In genomic region chr16:93818691-93819324, GRCm38 (mm10) we compare ENCODE assay signal across 10 mouse cellular contexts. TPM values are rescaled to one million over a fixed set of nuclear protein-coding genes. Genes with fewer than 3 reads are reported as not detected.
A peak's percentile ranks its signal among the peaks of the same experiment; 100 is the strongest.
DNase-seq lines count a peak whose midpoint lies in the region; ATAC-seq and TF ChIP-seq lines count a peak whose summit lies in the region.
"Had no signal": no experiment of that assay in that cellular context is flagged by ENCODE, and none has a peak within 500 bp of the region (broad histone marks: within the 10 kb centered on the region; RNA-seq: fewer than 3 reads in every experiment).

No protein-coding gene starts in this region.

- H3K27ac ChIP-seq in layer of hippocampus, adult 2 months: 0 out of 2 replicates have a peak overlapping the region, but pooled peaks have one; percentile 14
- no peak overlapping the region for H3K27ac ChIP-seq in limb, embryonic 13.5 days
- H3K27ac ChIP-seq in neural tube, embryonic 14.5 days (ENCODE audit: low read depth, low read length): no peak overlapping the region
- H3K27ac ChIP-seq: heart, embryonic 15.5 days had no signal

- peaks cover 22% of the 10 kb centered on the region; the same call in 1 of the 2 replicates for H3K4me1 ChIP-seq in limb, embryonic 13.5 days
- no peaks in the 10 kb centered on the region for H3K4me1 ChIP-seq in neural tube, embryonic 14.5 days (ENCODE audit: control insufficient read depth, insufficient read depth, low read length)

- intact Hi-C loops in left cerebral cortex, postnatal 4 days (cut with DNase I): no loop called here

- 0 out of 2 replicates have a peak overlapping the region, but pooled peaks have one; percentile 9 for H3K4me2 ChIP-seq in limb, embryonic 13.5 days (replicated peaks)
- H3K4me2 ChIP-seq in neural tube, embryonic 14.5 days (ENCODE audit: low read depth, low read length): no peak overlapping the region
- H3K4me2 ChIP-seq: heart, embryonic 15.5 days had no signal

- no peak overlapping the region for H3K4me3 ChIP-seq in layer of hippocampus, adult 2 months
- H3K4me3 ChIP-seq in limb, embryonic 13.5 days: no peak overlapping the region
- no peak overlapping the region for H3K4me3 ChIP-seq in neural tube, embryonic 14.5 days (ENCODE audit: low read depth, low read length)
- H3K4me3 ChIP-seq: heart, embryonic 15.5 days had no signal

- H3K9me3 ChIP-seq in limb, embryonic 13.5 days: 0 out of 2 replicates have a peak, but pooled peaks cover 5% of the 10 kb centered on the region
- H3K9me3 ChIP-seq in neural tube, embryonic 14.5 days (ENCODE audit: control insufficient read depth, low read length): no peaks in the 10 kb centered on the region; the same call in 1 of the 2 replicates

- no peak for ATAC-seq in limb, embryonic 13.5 days (ENCODE audit: low FRiP score, low read depth)
- ATAC-seq in neural tube, embryonic 14.5 days (ENCODE audit: low read depth): 0 out of 2 replicates have a peak, but pooled peaks have one; percentile 41

- H3K36me3 ChIP-seq in limb, embryonic 13.5 days: no peaks in the 10 kb centered on the region
- H3K36me3 ChIP-seq in neural tube, embryonic 14.5 days (ENCODE audit: control insufficient read depth, insufficient read depth, low read length): no peaks in the 10 kb centered on the region
- H3K36me3 ChIP-seq: heart, embryonic 15.5 days had no signal

- no peak for DNase-seq in layer of hippocampus, adult 2 months (ENCODE audit: low spot score in 2 of 2)
- DNase-seq in layer of hippocampus, postnatal 10 days (ENCODE audit: low spot score in 2 of 2): no peak
- peak; percentile 46 for DNase-seq in embryo, embryonic 11 days
- DNase-seq in heart, adult 9 months (ENCODE audit: low spot score in 2 of 2): no peak
- no peak for DNase-seq in left cerebral cortex, postnatal 4 days
- DNase-seq in right cerebral cortex, postnatal 36 days (ENCODE audit: low spot score in 2 of 2): no peak
- DNase-seq: adrenal gland, adult 8-10 months had no signal

- WGBS in limb, embryonic 13.5 days: 5% methylated on average over 12 of the region's 12 CpGs
- 2% methylated on average over 12 of the region's 12 CpGs for WGBS in neural tube, embryonic 14.5 days

- no peak overlapping the region for H3K9ac ChIP-seq in limb, embryonic 13.5 days
- H3K9ac ChIP-seq in neural tube, embryonic 14.5 days (replicated peaks; ENCODE audit: low read depth, low read length): no peak overlapping the region
- H3K9ac ChIP-seq: heart, embryonic 15.5 days had no signal

- TF ChIP-seq CTCF in layer of hippocampus, adult 2 months (conservative IDR thresholded peaks at IDR 0.05): no peak

- peaks cover 4% of the 10 kb centered on the region for H3K27me3 ChIP-seq in limb, embryonic 13.5 days
- H3K27me3 ChIP-seq in neural tube, embryonic 14.5 days (ENCODE audit: control insufficient read depth, insufficient read depth, low read length): no peaks in the 10 kb centered on the region
- H3K27me3 ChIP-seq: heart, embryonic 15.5 days had no signal

RNA-seq across cellular contexts. Expression of gene Morc3, which starts 13.1 kb away (rescaled TPM):
- total RNA-seq in layer of hippocampus, adult 2 months (2021): 10 to 100 TPM; 32.6 to 34.7 TPM
- 10 to 100 TPM; 28.1 to 34.9 TPM for total RNA-seq in layer of hippocampus, postnatal 10 days (2021)
- 38.5 TPM in 2 replicates for polyA plus RNA-seq in limb, embryonic 13.5 days (2015; fragmentation: Nextera tagmentation; extraction: Ambion mirVana)
- 37.0 and 39.9 TPM in 2 replicates for polyA plus RNA-seq in neural tube, embryonic 14.5 days (2014; fragmentation: Nextera tagmentation; extraction: Ambion mirVana)
- 10 to 100 TPM; 38.0 to 45.6 TPM for total RNA-seq in left cerebral cortex, postnatal 4 days (2021)
